Mouse (Mus musculus): ENCODE data around the gene Dyrk1a.

DNA sequence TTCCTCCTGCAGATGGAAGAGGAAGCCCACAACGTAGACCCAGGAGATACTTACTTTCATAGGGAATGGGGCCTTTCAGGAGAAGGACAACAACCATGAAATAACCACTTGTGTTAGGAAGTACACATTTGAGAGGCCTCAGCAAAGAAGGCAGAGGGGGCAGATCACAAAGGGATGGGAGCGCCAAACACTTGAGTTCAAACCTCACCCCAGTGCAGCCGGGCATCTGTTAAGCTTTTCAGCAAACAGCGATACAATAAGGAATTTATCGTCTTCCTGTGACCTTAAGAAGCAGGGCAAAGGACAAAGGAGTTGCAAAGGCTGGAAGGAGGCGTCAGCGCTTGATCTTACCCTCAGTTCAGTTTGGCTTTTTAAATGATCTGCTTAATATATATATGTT is 10.0 kb upstream of the Dyrk1a start:
- TF ChIP-seq CTCF (conservative IDR thresholded peaks at IDR 0.05; ENCODE audit: insufficient read depth, insufficient read length, low read depth, low read length) (no peak), POLR2A (IDR thresholded peaks at IDR 0.05; ENCODE audit: low read depth, low read length) (no peak)

All from kidney, adult 2 months (tissue).